In genomic region chr2:39325715-39326493, GRCm38 (mm10) we compare ENCODE assay signal across 8 mouse cellular contexts.
DNase-seq lines count a peak whose midpoint lies in the region; ATAC-seq and TF ChIP-seq lines count a peak whose summit lies in the region.

No protein-coding gene starts in this region.

- H3K9ac ChIP-seq in lung, embryonic 14.5 days: 0 out of 2 replicates have a peak overlapping the region, but pooled peaks have one; percentile 9
- H3K9ac ChIP-seq in lung, embryonic 16.5 days (ENCODE audit: low read length): peak overlapping the region; percentile 37; the same call in 1 of the 2 replicates
- no peak overlapping the region for H3K9ac ChIP-seq in forebrain, embryonic 16.5 days (replicated peaks; ENCODE audit: low read depth, low read length)
- H3K9ac ChIP-seq in midbrain, embryonic 16.5 days (ENCODE audit: low read depth, low read length): no peak overlapping the region

- no peak; the same call in 1 of the 2 replicates for ATAC-seq in lung, embryonic 14.5 days (ENCODE audit: insufficient read depth)
- no peak for ATAC-seq in lung, embryonic 16.5 days (ENCODE audit: low read depth)
- no peak for ATAC-seq in forebrain, embryonic 16.5 days
- ATAC-seq in midbrain, embryonic 16.5 days: no peak

- H3K9me3 ChIP-seq in lung, embryonic 14.5 days (ENCODE audit: low read depth, low read length): no peaks in the 10 kb centered on the region
- no peaks in the 10 kb centered on the region for H3K9me3 ChIP-seq in erythroblast, embryonic 14.5 days (ENCODE audit: control insufficient read depth, low read length)
- no peaks in the 10 kb centered on the region for H3K9me3 ChIP-seq in lung, embryonic 16.5 days (ENCODE audit: control insufficient read depth, low read length)
- H3K9me3 ChIP-seq in forebrain, embryonic 16.5 days (ENCODE audit: control insufficient read depth, low read length): no peaks in the 10 kb centered on the region
- H3K9me3 ChIP-seq in midbrain, embryonic 16.5 days (replicated peaks; ENCODE audit: control insufficient read depth, low read length, poor library complexity, severe bottlenecking): no peaks in the 10 kb centered on the region

- peak overlapping the region; percentile 11; the same call in 1 of the 2 replicates for H3K4me3 ChIP-seq in lung, embryonic 14.5 days (ENCODE audit: low read depth, low read length)
- H3K4me3 ChIP-seq in erythroblast, embryonic 14.5 days (replicated peaks): peak overlapping the region; percentile 65
- peak overlapping the region; percentile 38 for H3K4me3 ChIP-seq in lung, embryonic 16.5 days (ENCODE audit: low read length)
- H3K4me3 ChIP-seq in forebrain, embryonic 16.5 days (replicated peaks; ENCODE audit: low read length): no peak overlapping the region
- no peak overlapping the region for H3K4me3 ChIP-seq in midbrain, embryonic 16.5 days (ENCODE audit: low read depth, low read length)

- no peak overlapping the region for H3K27ac ChIP-seq in lung, embryonic 14.5 days (ENCODE audit: low read depth)
- H3K27ac ChIP-seq in lung, embryonic 16.5 days (ENCODE audit: low read length): no peak overlapping the region
- H3K27ac ChIP-seq in forebrain, embryonic 16.5 days (ENCODE audit: low read length): no peak overlapping the region
- no peak overlapping the region for H3K27ac ChIP-seq in midbrain, embryonic 16.5 days (ENCODE audit: low read length)

- no peaks in the 10 kb centered on the region for H3K27me3 ChIP-seq in lung, embryonic 14.5 days (ENCODE audit: insufficient read depth, low read length)
- H3K27me3 ChIP-seq in erythroblast, embryonic 14.5 days (ENCODE audit: control insufficient read depth): no peaks in the 10 kb centered on the region
- H3K27me3 ChIP-seq in lung, embryonic 16.5 days (ENCODE audit: control insufficient read depth, insufficient read depth, low read depth, low read length): no peaks in the 10 kb centered on the region
- no peaks in the 10 kb centered on the region for H3K27me3 ChIP-seq in forebrain, embryonic 16.5 days (replicated peaks; ENCODE audit: control insufficient read depth, insufficient read depth, low read length)
- no peaks in the 10 kb centered on the region for H3K27me3 ChIP-seq in midbrain, embryonic 16.5 days (ENCODE audit: control insufficient read depth, insufficient read depth, low read depth, low read length)

- DNase-seq in lung, embryonic 14.5 days: peak; percentile 5
- DNase-seq in lung, postnatal 4 days: no peak
- peak; percentile 62 for DNase-seq in thymus, postnatal 4 days
- no peak for DNase-seq in left cerebral cortex, postnatal 14 days (ENCODE audit: low spot score in 2 of 2)

- TF ChIP-seq CTCF in lung, embryonic 14.5 days (IDR thresholded peaks at IDR 0.05; ENCODE audit: low read depth): no peak

- H3K4me1 ChIP-seq in lung, embryonic 14.5 days (ENCODE audit: insufficient read depth): no peaks in the 10 kb centered on the region
- peaks cover 51% of the 10 kb centered on the region for H3K4me1 ChIP-seq in erythroblast, embryonic 14.5 days (ENCODE audit: control insufficient read depth)
- no peaks in the 10 kb centered on the region for H3K4me1 ChIP-seq in lung, embryonic 16.5 days (replicated peaks; ENCODE audit: control insufficient read depth, insufficient read depth, low read length)
- H3K4me1 ChIP-seq in forebrain, embryonic 16.5 days (replicated peaks; ENCODE audit: control insufficient read depth, insufficient read depth, low read length): no peaks in the 10 kb centered on the region
- H3K4me1 ChIP-seq in midbrain, embryonic 16.5 days (ENCODE audit: control insufficient read depth, insufficient read depth, low read length): 0 out of 2 replicates have a peak, but pooled peaks cover 2% of the 10 kb centered on the region

- WGBS in lung, embryonic 14.5 days: 24% methylated on average over 9 of the region's 9 CpGs
- WGBS in lung, embryonic 16.5 days: 21% methylated on average over 9 of the region's 9 CpGs
- 59% methylated on average over 9 of the region's 9 CpGs for WGBS in forebrain, embryonic 16.5 days
- WGBS in midbrain, embryonic 16.5 days: 59% methylated on average over 9 of the region's 9 CpGs

- no peaks in the 10 kb centered on the region for H3K36me3 ChIP-seq in lung, embryonic 14.5 days (ENCODE audit: insufficient read depth)
- peaks cover 2% of the 10 kb centered on the region; the same call in 1 of the 2 replicates for H3K36me3 ChIP-seq in erythroblast, embryonic 14.5 days (ENCODE audit: control insufficient read depth)
- H3K36me3 ChIP-seq in lung, embryonic 16.5 days (ENCODE audit: control insufficient read depth, insufficient read depth, low read length): no peaks in the 10 kb centered on the region
- H3K36me3 ChIP-seq in forebrain, embryonic 16.5 days (ENCODE audit: control insufficient read depth, insufficient read depth): no peaks in the 10 kb centered on the region
- H3K36me3 ChIP-seq in midbrain, embryonic 16.5 days (ENCODE audit: control insufficient read depth, insufficient read depth, low read length): no peaks in the 10 kb centered on the region

- peak overlapping the region; percentile 50 for H3K4me2 ChIP-seq in lung, embryonic 14.5 days
- H3K4me2 ChIP-seq in lung, embryonic 16.5 days (ENCODE audit: low read depth, low read length): peak overlapping the region; percentile 44
- no peak overlapping the region for H3K4me2 ChIP-seq in forebrain, embryonic 16.5 days (ENCODE audit: low read length)
- H3K4me2 ChIP-seq in midbrain, embryonic 16.5 days (ENCODE audit: low read length): no peak overlapping the region

- intact Hi-C loops in left cerebral cortex, postnatal 14 days (cut with DNase I): no loop called here

Comparison
In these comparisons a context has a peak if more than half of its experiments do, and no peak if none do; other contexts are left out.
1. DNase-seq: peak in lung, embryonic 14.5 days (single experiment) and thymus, postnatal 4 days (single experiment); none in lung, postnatal 4 days (0 of 2) and left cerebral cortex, postnatal 14 days (0 of 2).
2. H3K4me2 ChIP-seq: peak in lung, embryonic 14.5 days (single experiment) and lung, embryonic 16.5 days (single experiment); none in forebrain, embryonic 16.5 days (single experiment) and midbrain, embryonic 16.5 days (single experiment).
3. H3K4me3 ChIP-seq: peak in lung, embryonic 14.5 days (single experiment), erythroblast, embryonic 14.5 days (single experiment) and lung, embryonic 16.5 days (single experiment); none in forebrain, embryonic 16.5 days (single experiment) and midbrain, embryonic 16.5 days (single experiment).
4. H3K9ac ChIP-seq: peak in lung, embryonic 14.5 days (single experiment) and lung, embryonic 16.5 days (single experiment); none in forebrain, embryonic 16.5 days (single experiment) and midbrain, embryonic 16.5 days (single experiment).